Mouse (Mus musculus): ENCODE results near the gene Rad17.

- no peak for TF ChIP-seq EP300 (IDR thresholded peaks at IDR 0.05)
- no peak for TF ChIP-seq CTCF (IDR thresholded peaks at IDR 0.05)
Measured at GRCm38 (mm10) chr13:100658091-100658490, 7.2 kb upstream of the Rad17 start.

All from lung, postnatal 0 days (tissue).